Mouse (Mus musculus) liver, embryonic 14.5 days (tissue): Measurements from ENCODE around the gene Dmrta1. TPM values are rescaled to one million over a fixed set of nuclear protein-coding genes. Genes with fewer than 3 reads are reported as not detected.

Experiments used
- ATAC-seq: fragments of 200-750 bp; cut with Nextera tagmentation; 2 replicates; pipeline ENCODE4 v1.8.0; 2017; ENCODE audit warnings: moderate number of reproducible peaks, mild to moderate bottlenecking, moderate library complexity; ENCODE audit not compliant: insufficient read depth
- DNase-seq, 3 experiments: peaks; one replicate each; pipeline ENCODE4 v3.0.0-alpha.2; 2012 to 2013; ENCODE audit warnings: low read depth in 3 of 3, low spot score in 3 of 3
- H3K27ac ChIP-seq: fragments of 300-500 bp; sonication (generic); 2 replicates; pipeline ENCODE4 v1.5.1; 2014; ENCODE audit warnings: moderate library complexity, mild to moderate bottlenecking, control low read depth, inconsistent platforms
- H3K27me3 ChIP-seq: fragments of 300-500 bp; sonication (generic); 2 replicates; pipeline ENCODE4 v1.6.1; 2014; ENCODE audit warnings: mild to moderate bottlenecking, low read length, moderate library complexity; ENCODE audit not compliant: control insufficient read depth, insufficient read depth
- H3K36me3 ChIP-seq: fragments of 300-500 bp; sonication (generic); replicated peaks from 2 replicates; pipeline ENCODE4 v1.6.1; 2014; ENCODE audit warnings: low read depth; ENCODE audit not compliant: control insufficient read depth, insufficient read depth
- H3K4me1 ChIP-seq, 2 experiments: fragments of 200-500 bp in 1 of 2; fragments of 300-500 bp in 1 of 2; sonication (generic) in 1 of 2; replicated peaks; 2 replicates each; pipeline ENCODE4 v1.6.1; 2012 to 2014; ENCODE audit warnings: antibody characterized with exemption in 1 of 2, inconsistent platforms in 1 of 2, low read length in 1 of 2; ENCODE audit not compliant: control insufficient read depth in 2 of 2, insufficient read depth in 2 of 2
- H3K4me2 ChIP-seq: fragments of 300-500 bp; sonication (generic); 2 replicates; pipeline ENCODE4 v1.6.1; 2014; ENCODE audit warnings: low read depth, mild to moderate bottlenecking, control low read depth, moderate library complexity
- H3K4me3 ChIP-seq, 2 experiments: fragments of 200-500 bp in 1 of 2; fragments of 300-500 bp in 1 of 2; sonication (generic) in 1 of 2; 2 replicates each; pipeline ENCODE4 v1.5.1; 2012 to 2014; ENCODE audit warnings: low read depth in 2 of 2, low read length in 2 of 2, mild to moderate bottlenecking in 2 of 2, control low read depth in 1 of 2, inconsistent platforms in 1 of 2, moderate library complexity in 1 of 2; ENCODE audit not compliant: insufficient read depth in 1 of 2
- H3K9ac ChIP-seq: fragments of 300-500 bp; sonication (generic); replicated peaks from 2 replicates; pipeline ENCODE4 v1.6.1; 2014; ENCODE audit warnings: mild to moderate bottlenecking, control low read depth, moderate library complexity
- H3K9me3 ChIP-seq: fragments of 300-500 bp; sonication (generic); 2 replicates; pipeline ENCODE4 v1.6.1; 2016; ENCODE audit warnings: low read length, mixed read lengths; ENCODE audit not compliant: control insufficient read depth
- CTCF ChIP-seq: IDR thresholded peaks from 2 replicates; pipeline ENCODE4 v1.5.1; 2016; ENCODE audit warnings: antibody characterized with exemption, low read depth, control low read depth
- EP300 ChIP-seq: IDR thresholded peaks from 2 replicates; pipeline ENCODE4 v1.6.1; 2016; ENCODE audit warnings: antibody characterized with exemption, low read depth
- whole genome bisulfite sequencing: fragments of 180-500 bp; shearing (Covaris S2); extraction: QIAGEN DNeasy Blood & Tissue Kit; methylation state at CpG from one replicate; pipeline ENCODE4 v1.1.7; 2014; ENCODE audit not compliant: insufficient replicate concordance; 5-methylcytosine and 5-hydroxymethylcytosine counted together
- polyA plus RNA-seq, 2 experiments: library from polyadenylated mRNA; depleted of rRNA in 1 of 2; stranded (reverse) in 1 of 2; unstranded in 1 of 2; fragments of >200 nt; fragmentation: Nextera tagmentation in 1 of 2; extraction: Ambion mirVana in 1 of 2; gene quantifications; 2 replicates each; pipeline versions ENCODE4 v1.2.1 to v1.2.3; 2012 to 2014

Dmrta1 gene
- polyA plus RNA-seq (2012; rRNA removed) (not detected in 2 replicates), polyA plus RNA-seq (2014; fragmentation: Nextera tagmentation; extraction: Ambion mirVana) (not detected in 2 replicates)

DNA sequence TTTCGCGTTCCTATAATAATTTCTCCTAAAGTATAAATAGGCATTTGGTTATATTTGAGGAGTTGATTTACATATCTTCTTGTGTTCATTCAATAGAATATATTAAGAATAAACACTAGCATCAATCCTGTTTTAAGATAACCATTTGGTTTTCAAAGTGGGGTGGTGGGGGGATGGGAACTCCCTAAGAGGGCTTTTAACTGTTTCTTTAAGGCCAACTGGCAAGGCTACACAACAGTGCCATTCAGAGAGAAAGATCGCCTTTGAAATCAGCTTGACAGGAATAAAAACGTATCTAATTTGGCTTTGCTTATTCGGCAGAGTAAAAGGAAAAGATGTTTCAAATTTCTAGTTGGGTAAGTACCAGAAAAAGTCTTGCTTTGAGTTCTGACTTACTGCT, at the start of gene Dmrta1:
Gene Dmrta1, plus strand, starts transcription at position 242 of the 400 bp plus-strand sequence.
- no peak within 1 kb of the TSS for H3K4me2 ChIP-seq
- H3K4me1 ChIP-seq: no peaks in the 10 kb centered on the region
- WGBS: 55% methylated on average over 5 of the region's 5 CpGs
- no peak for TF ChIP-seq EP300
- no peak for TF ChIP-seq CTCF
- H3K27me3 ChIP-seq: no peaks in the 10 kb centered on the region
- ATAC-seq (no peak), DNase-seq (no peak)
- H3K9ac ChIP-seq: no peak within 1 kb of the TSS
- H3K27ac ChIP-seq: no peak within 1 kb of the TSS
- H3K4me3 ChIP-seq: no peak within 1 kb of the TSS
- no peaks in the 10 kb centered on the region for H3K9me3 ChIP-seq
- no peaks in the 10 kb centered on the region for H3K36me3 ChIP-seq

DNA sequence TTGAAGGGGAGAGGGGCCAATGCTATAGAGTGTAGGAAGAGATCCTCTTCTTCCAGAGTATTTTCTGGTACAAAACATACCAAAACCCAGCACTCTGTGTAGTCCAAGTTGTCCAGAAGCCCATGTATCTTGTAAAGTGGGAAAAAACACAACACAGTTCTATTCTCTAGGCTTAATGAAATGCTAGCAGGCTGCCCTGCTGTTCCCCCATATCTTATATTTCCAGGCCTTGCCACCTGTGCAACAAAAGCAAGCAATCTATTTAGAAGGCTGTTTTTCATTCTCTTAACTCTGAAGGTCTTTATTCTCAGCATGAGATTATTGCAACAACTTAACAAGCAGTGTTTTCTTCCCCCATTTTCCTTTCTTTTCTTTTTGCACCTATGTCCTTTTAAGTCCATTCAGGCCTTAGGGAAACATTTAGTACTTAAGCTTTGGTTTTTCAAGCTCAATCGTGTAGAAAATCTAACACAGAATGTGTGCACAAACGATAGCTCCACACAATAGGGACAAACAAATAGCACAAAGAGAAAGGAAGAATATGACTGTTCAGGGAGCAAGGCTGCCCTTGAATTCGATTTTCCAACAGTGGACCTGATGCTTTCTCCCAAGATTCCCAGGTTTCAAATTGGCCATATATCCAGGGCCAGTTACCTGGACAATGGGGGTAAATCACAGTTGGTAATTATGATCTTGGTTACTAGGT, 48.7 kb upstream of the Dmrta1 start:
- no peak overlapping the region for H3K4me3 ChIP-seq
- no peaks in the 10 kb centered on the region for H3K27me3 ChIP-seq
- no peak overlapping the region for H3K4me2 ChIP-seq
- H3K27ac ChIP-seq: no peak overlapping the region
- no peaks in the 10 kb centered on the region for H3K9me3 ChIP-seq
- DNase-seq (no peak), ATAC-seq (no peak)
- 47% methylated on average over 3 of the region's 3 CpGs for WGBS
- H3K36me3 ChIP-seq: no peaks in the 10 kb centered on the region
- H3K9ac ChIP-seq: no peak overlapping the region
- TF ChIP-seq CTCF: no peak
- TF ChIP-seq EP300: no peak
- H3K4me1 ChIP-seq: no peaks in the 10 kb centered on the region

DNA sequence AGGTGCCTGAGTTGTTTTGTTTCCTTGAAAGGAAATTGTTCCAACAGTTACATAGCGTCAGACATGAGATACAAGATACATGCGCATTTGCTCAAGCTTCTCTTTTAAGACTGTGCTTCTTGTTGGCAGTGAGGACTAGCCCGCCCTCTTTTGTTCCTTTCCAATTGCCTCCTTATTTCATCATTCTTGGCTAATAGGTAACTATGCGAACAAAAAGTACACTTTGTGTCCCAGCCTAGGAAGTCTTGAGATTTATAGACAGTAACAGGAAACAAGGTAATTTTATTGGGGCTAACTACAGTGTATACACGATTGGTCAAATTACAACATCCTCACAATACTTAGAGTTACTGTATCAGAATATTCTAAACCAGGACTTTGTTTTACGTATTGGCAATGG, 47.7 kb upstream of the Dmrta1 start:
- ATAC-seq (no peak), DNase-seq (no peak)
- H3K4me1 ChIP-seq: no peaks in the 10 kb centered on the region
- H3K4me2 ChIP-seq: no peak overlapping the region
- H3K9me3 ChIP-seq: no peaks in the 10 kb centered on the region
- H3K27me3 ChIP-seq: no peaks in the 10 kb centered on the region
- H3K9ac ChIP-seq: no peak overlapping the region
- H3K36me3 ChIP-seq: no peaks in the 10 kb centered on the region
- 60% methylated on average over 6 of the region's 6 CpGs for WGBS
- TF ChIP-seq CTCF (no peak), EP300 (no peak)
- H3K4me3 ChIP-seq: no peak overlapping the region
- no peak overlapping the region for H3K27ac ChIP-seq

DNA sequence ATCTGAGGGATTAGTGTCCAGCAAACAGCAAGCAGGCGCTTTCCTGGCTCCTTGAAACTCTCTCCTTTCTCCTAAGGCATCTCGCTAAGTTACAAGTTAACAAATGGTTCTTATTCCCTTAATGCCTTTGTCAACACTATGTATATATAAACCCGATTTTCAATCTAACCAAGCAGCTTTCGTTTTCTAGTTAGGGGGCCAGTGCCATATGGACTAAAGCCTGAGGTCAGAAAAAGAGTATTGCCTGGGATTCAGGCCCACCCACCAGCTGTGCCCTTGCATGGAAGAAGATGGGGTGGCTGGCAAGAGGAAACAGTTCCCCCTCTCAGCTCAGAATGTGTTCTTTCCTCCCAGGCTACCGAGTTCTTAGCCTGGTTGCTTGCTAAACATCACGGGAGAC, 40.6 kb upstream of the Dmrta1 start:
- no peak overlapping the region for H3K27ac ChIP-seq
- WGBS: 44% methylated on average over 6 of the region's 6 CpGs
- no peak for ATAC-seq

DNA sequence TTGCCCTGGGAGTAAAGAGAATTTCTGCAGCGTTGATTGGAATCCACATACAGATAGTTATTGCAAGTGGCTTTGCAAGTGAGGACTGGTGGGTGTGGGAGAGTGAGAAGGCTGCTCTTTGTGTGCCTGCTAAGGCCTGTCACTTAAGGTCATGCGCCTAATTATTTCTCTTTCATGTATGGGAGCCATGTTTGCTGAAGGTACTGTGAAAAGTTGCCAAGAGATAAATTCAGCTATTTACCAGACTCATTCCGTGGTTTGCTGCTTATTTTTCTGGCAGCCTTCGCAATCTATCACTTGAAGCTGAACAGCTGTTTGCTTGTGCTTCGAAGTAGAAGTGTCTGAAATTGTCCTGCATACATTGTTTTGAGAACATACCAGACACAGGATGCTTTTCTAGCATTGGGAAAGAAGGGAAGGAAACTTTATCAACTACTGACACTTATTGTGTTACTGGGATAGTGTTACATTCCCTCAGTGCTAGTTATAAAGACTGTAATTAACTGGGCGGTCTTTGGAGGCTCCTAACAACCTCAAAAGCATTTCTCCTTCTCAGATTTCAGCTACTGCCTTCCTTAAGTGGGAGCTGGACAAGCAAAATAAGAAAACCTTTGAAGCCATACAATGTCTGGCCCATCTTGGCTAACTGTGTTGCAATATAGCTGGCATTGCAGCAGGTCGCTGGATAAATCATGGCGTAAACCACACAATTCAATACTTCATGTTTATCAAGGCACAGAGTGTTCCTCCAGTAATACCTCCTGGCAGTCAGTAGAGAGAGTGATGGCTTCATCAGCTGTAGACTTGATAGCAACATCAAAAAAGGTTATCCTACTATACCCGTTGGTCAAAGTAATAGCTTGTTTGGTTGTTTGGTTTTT, 34.8 kb upstream of the Dmrta1 start:
- no peak overlapping the region for H3K27ac ChIP-seq
- H3K4me2 ChIP-seq: no peak overlapping the region
- WGBS: 59% methylated on average over 9 of the region's 9 CpGs
- no peaks in the 10 kb centered on the region for H3K36me3 ChIP-seq
- ATAC-seq (no peak), DNase-seq (no peak)
- H3K9ac ChIP-seq: no peak overlapping the region
- TF ChIP-seq CTCF: no peak
- no peak for TF ChIP-seq EP300
- H3K9me3 ChIP-seq: no peaks in the 10 kb centered on the region
- H3K4me3 ChIP-seq: no peak overlapping the region
- no peaks in the 10 kb centered on the region for H3K27me3 ChIP-seq
- no peaks in the 10 kb centered on the region for H3K4me1 ChIP-seq

More for the DNA sequence above, 40.6 kb upstream of the Dmrta1 start:
- Histone ChIP-seq H3K9me3 (no peaks in the 10 kb centered on the region), H3K27me3 (no peaks in the 10 kb centered on the region), H3K4me1 (no peaks in the 10 kb centered on the region), H3K9ac (no peak overlapping the region), H3K36me3 (no peaks in the 10 kb centered on the region), H3K4me3 (no peak overlapping the region), H3K4me2 (no peak overlapping the region)
- DNase-seq: no peak
- no peak for TF ChIP-seq CTCF
- no peak for TF ChIP-seq EP300
